Mouse (Mus musculus): ENCODE measurements at regions not wholly inside any gene's neighbourhood (a gene's known extent, or its start where the extent isn't known, plus 50 kb on each side); places are given as distances from the start of the nearest gene placed in this dataset.

- DNase-seq (ENCODE audit: low spot score in 2 of 2), result no peak
These were observed 170.1 kb downstream of the 1700064H15Rik start for GRCm38 (mm10) chr3:19458386-19458785.

DNA sequence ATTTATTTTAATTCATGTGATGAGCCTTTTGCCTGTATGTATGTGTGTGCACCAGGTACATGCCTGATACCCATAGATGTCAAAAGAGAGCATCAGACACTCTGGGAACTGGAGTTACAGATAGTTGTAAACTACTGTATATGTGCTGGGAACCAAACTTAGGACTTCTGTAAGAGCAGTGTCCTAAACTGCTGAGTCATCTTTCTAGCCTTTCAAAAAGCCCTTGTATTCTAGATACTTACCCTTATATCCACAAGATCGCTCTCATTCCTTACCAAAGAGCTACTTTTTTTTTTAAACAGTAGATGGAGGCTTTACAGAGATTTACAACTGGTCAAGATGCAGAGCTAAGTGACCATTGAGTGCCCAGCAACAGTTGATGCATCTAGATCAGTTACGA is 171.0 kb downstream of the 1700064H15Rik start:
- no peak for DNase-seq (ENCODE audit: low spot score in 2 of 2)

GRCm38 (mm10) chr3:19455838-19456448 is 172.5 kb downstream of the 1700064H15Rik start:
- no peak for DNase-seq (ENCODE audit: low spot score in 2 of 2)

DNA sequence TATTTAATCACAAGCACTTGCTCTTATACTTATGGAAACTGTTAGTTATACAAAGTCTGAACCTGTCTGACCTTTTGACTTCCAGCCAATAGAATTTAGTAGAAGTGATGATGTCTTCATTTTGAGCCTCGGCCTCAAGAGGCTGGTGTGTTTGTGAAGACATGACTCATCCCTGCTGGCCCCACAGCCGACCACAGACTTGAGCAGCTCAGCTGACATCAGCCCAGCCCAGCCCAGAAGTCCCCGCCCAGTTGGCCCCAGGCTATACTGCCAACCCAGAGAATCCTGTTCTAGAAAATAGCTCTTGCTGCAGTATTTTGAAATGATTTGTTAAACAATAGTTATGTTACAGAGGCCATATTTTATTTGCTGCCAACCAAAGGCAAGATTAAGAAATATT is 177.5 kb downstream of the 1700064H15Rik start:
- DNase-seq (ENCODE audit: low spot score in 2 of 2), result peak; percentile 53 to 72

DNA sequence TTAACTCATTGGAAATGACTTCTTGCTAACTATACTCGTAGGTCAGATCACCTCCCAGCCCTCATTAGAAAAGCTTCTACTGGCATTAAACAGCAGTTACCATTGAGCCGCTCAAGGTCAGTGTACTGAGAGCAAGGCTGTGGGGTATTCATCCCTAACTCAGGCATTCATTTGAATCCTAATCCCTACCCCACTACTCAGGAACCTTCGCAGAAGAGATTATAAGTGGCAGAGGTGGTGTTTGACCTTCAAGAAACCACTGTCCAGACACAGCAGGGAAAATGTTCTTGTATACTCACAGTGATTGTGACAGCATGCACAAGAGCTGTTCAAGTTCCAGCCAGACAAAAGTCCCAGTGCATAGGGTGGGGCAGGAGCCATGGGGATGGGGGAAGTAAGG is 179.5 kb downstream of the 1700064H15Rik start:
- DNase-seq (ENCODE audit: low spot score in 2 of 2), result no peak

DNA sequence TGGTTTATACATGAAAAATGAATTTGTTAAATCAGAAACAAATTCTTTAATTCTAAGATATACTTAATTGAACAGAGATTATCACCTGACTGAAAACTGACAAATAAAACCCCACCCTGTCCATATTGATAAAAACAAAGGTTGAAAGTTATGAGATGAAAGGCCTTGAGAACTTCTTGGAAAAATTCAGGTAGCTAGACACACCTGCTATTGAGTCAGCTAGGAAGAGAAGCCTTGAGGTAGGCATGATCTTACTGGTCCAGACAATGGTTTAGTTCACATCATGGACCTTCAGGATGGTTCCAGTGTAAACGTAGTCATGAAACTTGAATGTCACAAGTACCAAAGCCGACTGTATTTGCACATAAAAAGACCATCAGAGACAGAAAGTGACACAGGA is 180.3 kb downstream of the 1700064H15Rik start:
- no peak for DNase-seq (ENCODE audit: low spot score in 2 of 2)

GRCm38 (mm10) chr3:19447733-19448132 is 180.7 kb downstream of the 1700064H15Rik start:
- DNase-seq (ENCODE audit: low spot score in 2 of 2), result peak in 1 of 2 experiments; percentile 34

DNA sequence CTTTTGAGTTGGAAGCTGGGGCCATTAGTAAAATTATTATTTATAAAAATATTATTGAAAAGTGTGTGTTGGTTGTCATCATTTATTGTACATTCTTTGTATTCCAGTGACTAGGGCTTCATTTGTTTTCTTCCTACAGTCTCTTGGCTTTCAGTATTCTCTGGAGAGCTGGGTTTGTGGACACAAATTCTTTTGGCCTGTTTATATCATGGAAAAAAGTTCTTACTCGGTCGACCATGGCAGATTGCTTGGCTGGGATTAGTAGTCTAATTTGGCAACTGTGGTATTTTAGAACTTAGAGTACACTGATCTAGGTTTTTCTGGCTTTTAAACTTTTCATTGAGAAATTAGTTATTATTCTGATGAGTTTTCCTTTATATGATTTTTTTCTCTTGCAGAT is 183.6 kb downstream of the 1700064H15Rik start:
- DNase-seq (ENCODE audit: low spot score in 2 of 2), result no peak

GRCm38 (mm10) chr3:19441827-19442226 is 186.7 kb downstream of the 1700064H15Rik start:
- DNase-seq (ENCODE audit: low spot score in 2 of 2), result no peak

DNA sequence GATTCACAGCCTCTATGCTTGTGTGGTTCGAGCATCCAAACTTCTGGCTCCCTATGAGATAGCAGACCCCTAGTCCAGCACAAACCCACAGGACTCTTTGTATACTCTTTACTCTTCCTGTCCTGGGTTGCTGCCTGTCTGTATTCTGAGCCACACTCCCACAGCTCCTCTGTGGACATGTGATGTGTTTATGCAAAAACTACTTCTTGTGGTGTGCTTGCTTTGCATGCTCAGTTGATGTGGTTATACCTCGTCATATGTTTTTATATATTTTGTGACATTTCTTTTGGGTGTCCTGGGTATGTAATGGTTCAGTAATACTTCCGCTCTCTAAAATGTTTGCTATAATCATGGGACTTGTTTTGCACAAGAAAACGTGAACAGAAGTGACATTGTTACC is 198.3 kb downstream of the 1700064H15Rik start:
- DNase-seq (ENCODE audit: low spot score in 2 of 2), result no peak

GRCm38 (mm10) chr3:19429422-19430076 is 198.9 kb downstream of the 1700064H15Rik start:
- DNase-seq (ENCODE audit: low spot score in 2 of 2), result no peak

DNA sequence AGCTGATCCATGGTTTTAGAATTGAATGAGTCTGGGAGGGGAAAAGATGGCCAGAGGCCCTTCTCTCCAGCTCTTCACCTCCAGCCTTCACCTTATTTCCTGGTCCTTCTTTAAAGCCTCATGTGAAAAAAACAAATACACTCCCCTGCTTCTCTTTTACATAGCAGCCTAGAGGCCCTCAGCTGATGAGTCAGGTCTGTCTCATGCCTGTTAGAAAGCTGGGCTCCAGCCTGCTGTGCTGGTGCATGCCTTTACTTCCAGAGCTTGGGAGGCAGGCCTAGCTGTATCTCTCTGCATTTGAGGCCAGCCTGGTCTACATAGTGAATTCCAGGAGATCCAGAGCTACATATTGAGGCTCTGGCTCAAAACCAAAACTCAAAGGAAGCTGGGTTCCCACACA is 199.5 kb downstream of the 1700064H15Rik start:
- DNase-seq (ENCODE audit: low spot score in 2 of 2), result no peak

- peak; percentile 33 to 45 for DNase-seq (ENCODE audit: low spot score in 2 of 2)
These were observed 202.3 kb downstream of the 1700064H15Rik start for GRCm38 (mm10) chr3:19426130-19426556.

DNA sequence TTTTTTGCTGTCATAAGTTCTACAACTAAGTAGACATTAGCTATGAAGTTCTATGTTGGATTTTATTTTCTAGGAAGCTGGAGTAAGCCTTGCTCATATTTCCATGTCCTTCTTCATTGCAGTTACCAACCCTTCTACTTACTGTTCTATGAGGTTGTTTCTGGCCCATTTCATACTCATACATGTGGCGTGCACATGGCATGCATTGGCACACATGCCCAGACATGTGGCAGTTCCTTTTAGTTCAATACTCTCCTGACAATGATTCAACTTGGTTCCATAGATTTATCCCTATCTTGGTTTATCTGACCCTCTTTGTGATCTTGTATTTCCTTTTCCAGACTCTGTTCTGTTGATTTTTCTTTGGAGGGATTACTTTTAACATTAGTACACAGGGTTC is 203.2 kb downstream of the 1700064H15Rik start:
- no peak for DNase-seq (ENCODE audit: low spot score in 2 of 2)

GRCm38 (mm10) chr3:19424384-19424783 is 204.1 kb downstream of the 1700064H15Rik start:
- no peak for DNase-seq (ENCODE audit: low spot score in 2 of 2)

DNA sequence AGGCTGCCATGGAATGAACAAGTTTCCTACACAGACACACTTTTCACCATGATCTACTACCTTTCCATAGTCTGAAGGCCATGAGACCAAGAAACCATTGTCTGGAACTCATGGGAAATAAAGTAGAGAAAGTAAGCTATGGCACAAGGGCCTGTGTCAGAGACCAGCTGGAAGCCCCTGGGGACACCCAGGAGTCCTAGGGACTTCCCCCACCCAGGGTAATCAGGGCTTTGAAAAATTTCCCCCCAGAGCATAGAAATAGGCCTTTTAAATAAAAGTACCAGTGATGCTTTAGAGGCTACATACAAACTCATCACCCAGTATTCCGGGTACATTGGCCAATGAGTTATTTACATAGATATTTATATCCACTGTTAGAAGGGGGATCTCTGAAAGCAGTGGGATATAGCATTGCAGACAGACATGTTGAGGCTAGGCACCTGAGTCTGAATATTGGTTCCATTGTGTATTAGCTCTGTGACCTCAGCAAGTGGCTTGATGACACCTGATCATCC is 207.0 kb downstream of the 1700064H15Rik start:
- no peak for DNase-seq (ENCODE audit: low spot score in 2 of 2)

DNA sequence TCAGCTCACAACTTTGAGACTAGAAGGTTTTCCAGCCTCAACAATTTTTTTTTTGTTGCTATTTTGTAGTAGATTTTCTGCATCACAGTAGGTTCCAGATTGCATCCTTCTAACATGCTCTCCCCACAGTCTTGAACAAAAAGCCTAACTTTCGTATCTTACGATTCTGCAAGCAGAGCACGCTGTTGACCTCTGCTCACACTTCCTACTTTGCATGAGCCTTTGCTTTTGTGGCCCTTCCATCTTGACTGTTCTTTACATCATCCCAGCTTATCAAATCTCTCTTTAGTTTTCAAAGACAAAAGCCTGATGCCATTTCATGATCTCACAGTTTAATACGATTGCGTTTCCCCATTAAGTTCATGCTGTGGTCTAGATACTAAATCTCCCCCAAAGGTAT is 207.6 kb downstream of the 1700064H15Rik start:
- no peak for DNase-seq (ENCODE audit: low spot score in 2 of 2)

DNA sequence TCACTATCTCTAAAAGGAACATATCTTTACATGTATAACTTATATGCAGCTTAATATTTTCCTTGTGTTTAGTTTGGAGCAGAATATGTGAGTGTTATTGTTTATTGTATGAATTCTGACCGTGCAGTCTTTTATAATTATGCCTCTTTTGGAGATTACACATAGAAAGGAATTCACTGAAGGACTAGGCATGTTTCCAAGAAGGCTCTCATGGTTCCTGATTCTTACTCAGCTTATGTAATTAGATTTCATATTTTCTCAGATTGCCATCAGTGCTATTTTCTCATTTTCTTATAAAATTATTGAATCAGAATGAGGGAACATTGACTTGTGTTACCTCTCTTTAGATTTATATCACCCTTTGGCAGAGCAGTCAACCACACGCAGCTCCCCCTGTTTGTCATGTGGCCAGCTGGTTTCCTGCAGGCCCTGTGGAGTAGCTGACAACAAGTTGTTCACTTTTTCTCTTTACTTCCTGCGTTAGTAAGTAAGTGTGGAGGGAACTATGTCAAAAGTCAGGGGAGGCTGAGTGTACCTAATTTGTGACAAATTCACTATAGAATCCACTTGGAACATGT is 217.4 kb downstream of the 1700064H15Rik start:
- DNase-seq (ENCODE audit: low spot score in 2 of 2), result no peak

- no peak for DNase-seq (ENCODE audit: low spot score in 2 of 2)
These were observed 220.2 kb downstream of the 1700064H15Rik start for GRCm38 (mm10) chr3:19408283-19408682.

DNA sequence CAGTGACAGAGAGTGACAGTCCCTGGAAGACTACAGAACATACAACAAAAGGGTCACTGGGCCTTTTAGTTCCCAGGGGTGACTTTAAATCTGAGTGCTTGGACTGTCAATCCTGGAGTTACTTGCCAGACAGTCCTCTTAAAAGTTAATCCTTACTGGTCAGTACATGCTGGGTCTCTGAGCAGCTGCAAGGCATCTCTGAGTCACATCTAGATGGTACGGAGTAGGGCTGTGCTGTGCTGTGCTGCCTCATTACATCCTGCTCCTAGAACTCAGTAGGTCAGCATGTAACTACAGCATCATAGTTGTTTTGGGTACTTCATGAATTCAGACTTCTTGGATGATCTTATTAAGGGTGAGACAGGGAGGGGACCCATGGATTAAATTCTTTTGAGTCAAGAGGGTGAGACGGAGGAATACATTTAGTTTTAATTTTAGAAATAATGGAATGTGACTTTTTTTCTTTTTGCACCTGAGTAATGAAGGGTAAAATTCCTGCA is 220.8 kb downstream of the 1700064H15Rik start:
- DNase-seq (ENCODE audit: low spot score in 2 of 2), result no peak

DNA sequence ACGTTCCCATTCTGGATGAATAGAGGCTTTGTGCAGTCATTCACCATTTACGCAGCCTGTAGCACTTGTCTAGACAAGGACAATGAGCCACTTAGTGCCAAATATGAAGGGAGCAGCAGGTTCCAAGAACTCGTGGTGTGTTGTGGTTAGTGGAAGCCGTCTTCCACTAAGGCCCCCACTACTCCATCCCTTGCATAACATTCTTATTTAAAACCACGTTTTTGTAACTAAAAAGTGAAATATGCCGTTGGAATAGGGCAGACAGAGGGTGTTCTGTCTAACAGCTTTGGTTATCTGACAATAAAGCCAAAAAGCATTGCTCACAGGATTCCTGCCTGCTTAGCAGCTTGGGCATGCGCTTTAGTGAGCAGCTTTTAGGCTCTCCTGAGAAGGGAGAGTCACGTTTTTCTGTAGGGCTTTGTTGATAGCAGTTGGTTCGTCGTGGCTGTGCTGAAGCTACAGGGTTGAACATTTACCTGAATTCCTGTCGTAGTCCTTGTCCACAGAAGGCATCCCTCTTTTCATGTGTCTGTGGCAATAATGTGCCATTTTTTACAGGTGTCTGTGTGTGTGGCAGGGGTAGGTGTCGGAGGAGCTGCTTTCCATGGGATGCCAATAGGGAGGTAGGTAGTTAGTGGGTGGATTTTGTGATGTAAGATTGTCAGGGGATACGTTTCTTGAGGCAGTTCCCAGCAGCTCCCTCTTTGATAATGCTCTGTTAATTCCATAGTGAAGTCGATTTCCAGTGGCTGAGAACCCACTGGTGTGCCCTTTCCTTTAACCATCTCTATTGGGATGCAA is 221.9 kb downstream of the 1700064H15Rik start:
- no peak for DNase-seq (ENCODE audit: low spot score in 2 of 2)

GRCm38 (mm10) chr3:19385675-19386074 is 242.8 kb downstream of the 1700064H15Rik start:
- DNase-seq (ENCODE audit: low spot score in 2 of 2), result no peak
